Mouse (Mus musculus) hindbrain, embryonic 16.5 days (tissue): ENCODE measurements at regions not wholly inside any gene's neighbourhood (a gene's known extent, or its start where the extent isn't known, plus 50 kb on each side); places are given as distances from the start of the nearest gene placed in this dataset.
A peak's percentile ranks its signal among the peaks of the same experiment; 100 is the strongest.

Source experiments
- ATAC-seq: fragments of 200-750 bp; cut with Nextera tagmentation; 2 replicates; pipeline ENCODE4 v1.8.0; 2017; ENCODE audit warnings: moderate TSS enrichment, moderate library complexity
- H3K27ac ChIP-seq: fragments of 300-500 bp; sonication (generic); 2 replicates; pipeline ENCODE4 v1.5.1; 2014; ENCODE audit warnings: low read depth, mild to moderate bottlenecking, control low read depth, low read length, moderate library complexity
- H3K27me3 ChIP-seq: fragments of 300-500 bp; sonication (generic); replicated peaks from 2 replicates; pipeline ENCODE4 v1.6.1; 2014; ENCODE audit warnings: low read length; ENCODE audit not compliant: control insufficient read depth, insufficient read depth
- H3K36me3 ChIP-seq: fragments of 300-500 bp; sonication (generic); 2 replicates; pipeline ENCODE4 v1.6.1; 2014; ENCODE audit warnings: mild to moderate bottlenecking, low read length, moderate library complexity, mixed read lengths; ENCODE audit not compliant: control insufficient read depth, insufficient read depth
- H3K4me1 ChIP-seq: fragments of 300-500 bp; sonication (generic); 2 replicates; pipeline ENCODE4 v1.6.1; 2014; ENCODE audit warnings: low read depth, low read length; ENCODE audit not compliant: control insufficient read depth, insufficient read depth
- H3K4me2 ChIP-seq: fragments of 300-500 bp; sonication (generic); 2 replicates; pipeline ENCODE4 v1.6.1; 2014; ENCODE audit warnings: mild to moderate bottlenecking, low read length, control low read depth, moderate library complexity
- H3K4me3 ChIP-seq: fragments of 300-500 bp; sonication (generic); 2 replicates; pipeline ENCODE4 v1.5.1; 2014; ENCODE audit warnings: mild to moderate bottlenecking, low read length, control low read depth, moderate library complexity
- H3K9ac ChIP-seq: fragments of 300-500 bp; sonication (generic); 2 replicates; pipeline ENCODE4 v1.6.1; 2014; ENCODE audit warnings: low read depth, mild to moderate bottlenecking, control low read depth, low read length, moderate library complexity
- H3K9me3 ChIP-seq: fragments of 300-500 bp; sonication (generic); 2 replicates; pipeline ENCODE4 v1.6.1; 2014; ENCODE audit warnings: mild to moderate bottlenecking, low read length, moderate library complexity; ENCODE audit not compliant: control insufficient read depth
- WGBS: fragments of 180-500 bp; shearing (Covaris S2); extraction: QIAGEN DNeasy Blood & Tissue Kit; methylation state at CpG from one replicate; pipeline ENCODE4 v1.1.7; 2014; 5-methylcytosine and 5-hydroxymethylcytosine counted together

DNA sequence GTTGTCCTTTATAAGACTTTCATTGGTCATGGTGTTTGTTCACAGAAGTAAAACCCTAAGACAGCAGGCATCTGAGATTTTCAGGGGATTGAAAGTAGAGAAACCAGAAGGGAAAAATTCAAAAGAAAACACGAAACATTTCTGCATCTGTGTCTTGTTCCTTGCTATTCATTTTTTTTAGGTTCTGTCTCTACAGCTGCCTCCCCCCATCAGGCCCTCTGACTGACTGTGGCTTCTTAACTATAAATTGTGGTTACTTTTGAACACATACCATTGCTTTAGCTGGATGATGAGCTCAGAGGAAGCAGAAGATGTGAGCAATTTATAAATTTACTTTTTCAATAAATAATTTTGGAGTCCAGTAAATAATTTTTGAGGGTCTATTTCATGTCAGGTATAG, 103.5 kb downstream of the Mex3b start:
- Histone ChIP-seq H3K27me3 (no peaks in the 10 kb centered on the region), H3K9me3 (no peaks in the 10 kb centered on the region), H3K9ac (no peak overlapping the region), H3K4me2 (no peak overlapping the region), H3K4me1 (no peaks in the 10 kb centered on the region), H3K36me3 (no peaks in the 10 kb centered on the region), H3K27ac (no peak overlapping the region), H3K4me3 (no peak overlapping the region)
- WGBS = 87% methylated on average over 1 of the region's 1 CpGs
- ATAC-seq = no peak

DNA sequence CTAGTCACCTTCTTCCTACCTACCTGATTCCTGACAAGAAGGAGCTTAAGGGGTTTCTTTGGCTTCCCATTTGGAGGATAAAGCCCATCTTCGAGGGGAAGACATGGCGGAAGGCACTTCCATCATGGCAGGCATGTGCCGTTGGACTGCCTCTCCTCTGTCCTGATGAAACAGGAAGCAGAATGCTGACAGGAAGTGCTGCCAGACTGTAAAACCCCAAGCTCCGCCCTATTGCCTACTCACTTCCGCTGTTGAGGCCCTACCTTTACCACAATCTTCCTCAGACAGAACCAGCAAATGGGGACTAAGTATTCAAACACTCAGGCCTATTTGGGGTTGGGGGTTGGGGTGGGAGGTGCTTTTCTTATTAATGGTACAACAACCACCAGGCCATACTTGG, 104.1 kb downstream of the Mex3b start:
- H3K9me3 ChIP-seq = no peaks in the 10 kb centered on the region
- H3K4me1 ChIP-seq = no peaks in the 10 kb centered on the region
- H3K9ac ChIP-seq = no peak overlapping the region
- ATAC-seq = no peak
- no peak overlapping the region for H3K27ac ChIP-seq
- 92% methylated on average over 5 of the region's 5 CpGs for WGBS
- H3K4me3 ChIP-seq = no peak overlapping the region
- no peaks in the 10 kb centered on the region for H3K27me3 ChIP-seq
- no peak overlapping the region for H3K4me2 ChIP-seq
- no peaks in the 10 kb centered on the region for H3K36me3 ChIP-seq

GRCm38 (mm10) chr7:82972214-82973006, 105.3 kb downstream of the Mex3b start:
- H3K27me3 ChIP-seq = no peaks in the 10 kb centered on the region
- no peaks in the 10 kb centered on the region for H3K36me3 ChIP-seq
- H3K9ac ChIP-seq = no peak overlapping the region
- no peak overlapping the region for H3K27ac ChIP-seq
- no peak overlapping the region for H3K4me2 ChIP-seq
- H3K9me3 ChIP-seq = no peaks in the 10 kb centered on the region
- H3K4me1 ChIP-seq = no peaks in the 10 kb centered on the region
- ATAC-seq = no peak
- WGBS = 66% methylated on average over 12 of the region's 12 CpGs
- no peak overlapping the region for H3K4me3 ChIP-seq

- ATAC-seq = no peak
- H3K9me3 ChIP-seq = no peaks in the 10 kb centered on the region
- no peak overlapping the region for H3K27ac ChIP-seq
- H3K4me3 ChIP-seq = no peak overlapping the region
- H3K4me2 ChIP-seq = no peak overlapping the region
- no peaks in the 10 kb centered on the region for H3K27me3 ChIP-seq
- no peak overlapping the region for H3K9ac ChIP-seq
- no peaks in the 10 kb centered on the region for H3K36me3 ChIP-seq
- H3K4me1 ChIP-seq = no peaks in the 10 kb centered on the region
These were observed 123.6 kb downstream of the Mex3b start for GRCm38 (mm10) chr7:82990708-82991107.

DNA sequence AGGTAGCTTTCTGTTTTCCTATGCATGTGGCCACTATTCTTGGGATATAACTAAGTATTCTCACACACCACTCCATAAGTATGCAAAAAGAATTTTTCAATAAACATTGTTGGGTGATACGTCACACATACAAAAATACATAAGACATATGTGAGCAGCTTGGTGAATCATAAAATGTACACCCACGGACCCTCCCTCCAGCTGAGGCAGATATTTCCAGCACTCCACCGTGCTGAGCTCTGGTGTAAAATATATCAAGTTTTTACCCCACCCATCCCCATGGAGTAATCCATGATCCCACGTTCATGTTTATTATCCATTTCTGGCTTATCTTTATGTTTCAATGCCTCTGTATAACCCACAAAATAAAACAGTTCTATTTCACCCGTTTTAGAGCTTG, 126.0 kb downstream of the Mex3b start:
- ATAC-seq = no peak
- Histone ChIP-seq H3K9me3 (no peaks in the 10 kb centered on the region), H3K4me1 (no peaks in the 10 kb centered on the region), H3K4me2 (no peak overlapping the region), H3K9ac (no peak overlapping the region), H3K36me3 (no peaks in the 10 kb centered on the region), H3K27me3 (no peaks in the 10 kb centered on the region), H3K27ac (no peak overlapping the region), H3K4me3 (no peak overlapping the region)
- 84% methylated on average over 5 of the region's 5 CpGs for WGBS

DNA sequence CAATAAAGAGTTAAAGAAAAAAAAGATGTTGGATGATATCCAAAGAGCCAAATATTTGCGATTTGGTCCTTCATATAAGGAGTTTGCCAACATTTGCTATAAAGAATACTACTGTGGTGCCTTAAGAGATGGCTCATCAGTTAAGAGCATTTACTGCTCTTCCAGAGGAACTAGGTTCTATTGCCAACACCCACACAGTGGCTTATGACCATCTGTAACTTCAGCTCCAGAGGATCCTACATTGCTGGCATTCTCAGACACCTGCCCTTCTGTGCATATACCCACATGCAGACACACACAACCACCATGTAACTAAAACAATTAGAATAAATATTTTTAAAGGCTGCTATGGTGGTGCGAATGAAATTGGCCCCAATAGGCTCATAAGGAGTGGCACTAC, 131.7 kb downstream of the Mex3b start:
- ATAC-seq = no peak
- 90% methylated on average over 2 of the region's 2 CpGs for WGBS
- Histone ChIP-seq H3K27ac (no peak overlapping the region), H3K36me3 (no peaks in the 10 kb centered on the region), H3K9ac (no peak overlapping the region), H3K4me2 (no peak overlapping the region), H3K27me3 (no peaks in the 10 kb centered on the region), H3K4me3 (no peak overlapping the region), H3K9me3 (no peaks in the 10 kb centered on the region), H3K4me1 (no peaks in the 10 kb centered on the region)

- no peaks in the 10 kb centered on the region for H3K27me3 ChIP-seq
- 85% methylated on average over 4 of the region's 4 CpGs for WGBS
These were observed 140.4 kb downstream of the Mex3b start for GRCm38 (mm10) chr7:83007540-83007939.

GRCm38 (mm10) chr7:83012145-83012544, 145.0 kb downstream of the Mex3b start:
- Histone ChIP-seq H3K27ac (no peak overlapping the region), H3K9me3 (no peaks in the 10 kb centered on the region), H3K27me3 (no peaks in the 10 kb centered on the region), H3K9ac (no peak overlapping the region), H3K4me1 (peaks cover 7% of the 10 kb centered on the region; the same call in 1 of the 2 replicates), H3K4me2 (no peak overlapping the region), H3K36me3 (no peaks in the 10 kb centered on the region), H3K4me3 (no peak overlapping the region)
- WGBS = 67% methylated on average over 2 of the region's 2 CpGs
- ATAC-seq = no peak

More at GRCm38 (mm10) chr7:83007540-83007939, 140.4 kb downstream of the Mex3b start:
- no peaks in the 10 kb centered on the region for H3K36me3 ChIP-seq
- H3K4me2 ChIP-seq = no peak overlapping the region
- H3K4me3 ChIP-seq = no peak overlapping the region
- ATAC-seq = no peak
- H3K9me3 ChIP-seq = no peaks in the 10 kb centered on the region
- no peak overlapping the region for H3K27ac ChIP-seq
- H3K9ac ChIP-seq = no peak overlapping the region
- no peaks in the 10 kb centered on the region for H3K4me1 ChIP-seq

GRCm38 (mm10) chr7:83014725-83015690, 147.9 kb downstream of the Mex3b start:
- no peaks in the 10 kb centered on the region for H3K27me3 ChIP-seq
- H3K4me3 ChIP-seq = no peak overlapping the region
- H3K4me1 ChIP-seq = peaks cover 7% of the 10 kb centered on the region; the same call in 1 of the 2 replicates
- no peak overlapping the region for H3K9ac ChIP-seq
- 0 out of 2 replicates have a peak overlapping the region, but pooled peaks have one; percentile 39 for H3K27ac ChIP-seq
- H3K9me3 ChIP-seq = no peaks in the 10 kb centered on the region
- no peak overlapping the region for H3K4me2 ChIP-seq
- no peaks in the 10 kb centered on the region for H3K36me3 ChIP-seq
- peak; percentile 67; the same call in 1 of the 2 replicates for ATAC-seq
- 17% methylated on average over 7 of the region's 7 CpGs for WGBS
